Comparison of ENCODE assay signal across 10 mouse cellular contexts in genomic region chr11:25313879-25314278, GRCm38 (mm10).
A peak's percentile ranks its signal among the peaks of the same experiment; 100 is the strongest.
DNase-seq lines count a peak whose midpoint lies in the region; ATAC-seq and TF ChIP-seq lines count a peak whose summit lies in the region.
"Had no signal": no experiment of that assay in that cellular context is flagged by ENCODE, and none has a peak within 500 bp of the region (broad histone marks: within the 10 kb centered on the region; RNA-seq: fewer than 3 reads in every experiment).

No protein-coding gene starts in this region.

- H3K36me3 ChIP-seq in forebrain, embryonic 14.5 days (ENCODE audit: control insufficient read depth, insufficient read depth, low read length): no peaks in the 10 kb centered on the region
- H3K36me3 ChIP-seq in limb, embryonic 14.5 days (ENCODE audit: control insufficient read depth, insufficient read depth, low read length): no peaks in the 10 kb centered on the region
- no peaks in the 10 kb centered on the region for H3K36me3 ChIP-seq in neural tube, embryonic 13.5 days
- H3K36me3 ChIP-seq in intestine, embryonic 16.5 days (ENCODE audit: control insufficient read depth, insufficient read depth, low read length): no peaks in the 10 kb centered on the region

- ATAC-seq in forebrain, embryonic 14.5 days: peak; percentile 86
- no peak for ATAC-seq in limb, embryonic 14.5 days (ENCODE audit: low FRiP score, low read depth)
- ATAC-seq in neural tube, embryonic 13.5 days (ENCODE audit: low read depth): peak; percentile 75; the same call in 1 of the 2 replicates
- ATAC-seq in intestine, embryonic 16.5 days: no peak
- ATAC-seq: liver, postnatal 0 days had no signal

- peaks cover 9% of the 10 kb centered on the region; the same call in 1 of the 2 replicates for H3K4me1 ChIP-seq in forebrain, embryonic 14.5 days (ENCODE audit: control insufficient read depth, insufficient read depth, low read length)
- H3K4me1 ChIP-seq in limb, embryonic 14.5 days (ENCODE audit: control insufficient read depth, insufficient read depth, low read length): peaks cover 8% of the 10 kb centered on the region
- peaks cover 20% of the 10 kb centered on the region for H3K4me1 ChIP-seq in neural tube, embryonic 13.5 days (replicated peaks)
- no peaks in the 10 kb centered on the region for H3K4me1 ChIP-seq in intestine, embryonic 16.5 days (ENCODE audit: control insufficient read depth, insufficient read depth, low read length)

- DNase-seq in left cerebral cortex, adult 2 months (ENCODE audit: extremely low spot score in 1 of 2, low spot score in 2 of 2): no peak
- DNase-seq in left cerebral cortex, postnatal 14 days (ENCODE audit: low spot score in 2 of 2): no peak
- peak; percentile 73 for DNase-seq in forebrain, embryonic 14.5 days (ENCODE audit: low spot score)
- peak; percentile 37 for DNase-seq in limb, embryonic 14.5 days (ENCODE audit: low spot score)
- DNase-seq in B cell, adult 2 months: no peak
- DNase-seq: cerebellum, postnatal 25 days; heart, postnatal 10 days; liver, postnatal 0 days had no signal

- peak overlapping the region; percentile 23; the same call in 1 of the 2 replicates for H3K4me3 ChIP-seq in left cerebral cortex, adult 2 months
- no peak overlapping the region for H3K4me3 ChIP-seq in forebrain, embryonic 14.5 days (ENCODE audit: low read depth, low read length)
- no peak overlapping the region for H3K4me3 ChIP-seq in limb, embryonic 14.5 days (replicated peaks; ENCODE audit: low read length)
- no peak overlapping the region for H3K4me3 ChIP-seq in neural tube, embryonic 13.5 days
- no peak overlapping the region for H3K4me3 ChIP-seq in intestine, embryonic 16.5 days (ENCODE audit: low read length)

- 9% methylated on average over 8 of the region's 8 CpGs for WGBS in forebrain, embryonic 14.5 days
- 12% methylated on average over 8 of the region's 8 CpGs for WGBS in limb, embryonic 14.5 days
- 6% methylated on average over 8 of the region's 8 CpGs for WGBS in neural tube, embryonic 13.5 days
- 53% methylated on average over 8 of the region's 8 CpGs for WGBS in intestine, embryonic 16.5 days

- peak overlapping the region; percentile 33; the same call in 1 of the 2 replicates for H3K9ac ChIP-seq in forebrain, embryonic 14.5 days (ENCODE audit: low read length)
- no peak overlapping the region for H3K9ac ChIP-seq in limb, embryonic 14.5 days (ENCODE audit: low read depth, low read length, severe bottlenecking)
- no peak overlapping the region for H3K9ac ChIP-seq in neural tube, embryonic 13.5 days
- H3K9ac ChIP-seq in intestine, embryonic 16.5 days (ENCODE audit: low read depth, low read length): no peak overlapping the region
- H3K9ac ChIP-seq: liver, postnatal 0 days had no signal

- H3K4me2 ChIP-seq in forebrain, embryonic 14.5 days (ENCODE audit: low read length): no peak overlapping the region; the same call in 1 of the 2 replicates
- peak overlapping the region; percentile 13; the same call in 1 of the 2 replicates for H3K4me2 ChIP-seq in limb, embryonic 14.5 days (replicated peaks; ENCODE audit: low read depth, low read length, severe bottlenecking)
- H3K4me2 ChIP-seq in neural tube, embryonic 13.5 days: peak overlapping the region; percentile 36
- H3K4me2 ChIP-seq in intestine, embryonic 16.5 days (ENCODE audit: low read depth, low read length): no peak overlapping the region

- H3K9me3 ChIP-seq in forebrain, embryonic 14.5 days (replicated peaks; ENCODE audit: control insufficient read depth, low read length): no peaks in the 10 kb centered on the region
- no peaks in the 10 kb centered on the region for H3K9me3 ChIP-seq in limb, embryonic 14.5 days (ENCODE audit: control insufficient read depth, low read length)
- no peaks in the 10 kb centered on the region for H3K9me3 ChIP-seq in neural tube, embryonic 13.5 days
- no peaks in the 10 kb centered on the region for H3K9me3 ChIP-seq in intestine, embryonic 16.5 days (ENCODE audit: control insufficient read depth, low read length)

- no peaks in the 10 kb centered on the region for H3K27me3 ChIP-seq in forebrain, embryonic 14.5 days (replicated peaks; ENCODE audit: control insufficient read depth, insufficient read depth, low read length)
- no peaks in the 10 kb centered on the region for H3K27me3 ChIP-seq in limb, embryonic 14.5 days (ENCODE audit: control insufficient read depth, insufficient read depth, low read length)
- no peaks in the 10 kb centered on the region for H3K27me3 ChIP-seq in neural tube, embryonic 13.5 days
- no peaks in the 10 kb centered on the region for H3K27me3 ChIP-seq in intestine, embryonic 16.5 days (replicated peaks; ENCODE audit: control insufficient read depth, insufficient read depth, low read length)

- intact Hi-C loops in left cerebral cortex, adult 2 months (cut with DNase I): loop anchor here (2.0 to 10.0 kb wide), 7 partner anchors 43 to 1661 kb away; no protein-coding TSS in a partner anchor
- intact Hi-C loops in left cerebral cortex, postnatal 14 days (cut with DNase I): no loop called here

- TF ChIP-seq CTCF in left cerebral cortex, adult 2 months (IDR thresholded peaks at IDR 0.05): no peak

- no peak for TF ChIP-seq POLR2A in limb, embryonic 14.5 days (IDR thresholded peaks at IDR 0.05; ENCODE audit: borderline replicate concordance, extremely low read depth, insufficient read depth, insufficient read length)

- peak overlapping the region; percentile 69 for H3K27ac ChIP-seq in left cerebral cortex, adult 2 months
- no peak overlapping the region for H3K27ac ChIP-seq in forebrain, embryonic 14.5 days (ENCODE audit: low read depth, low read length)
- no peak overlapping the region for H3K27ac ChIP-seq in limb, embryonic 14.5 days (replicated peaks; ENCODE audit: low read depth, low read length)
- peak overlapping the region; percentile 29; the same call in 1 of the 2 replicates for H3K27ac ChIP-seq in neural tube, embryonic 13.5 days (replicated peaks)
- no peak overlapping the region for H3K27ac ChIP-seq in intestine, embryonic 16.5 days (ENCODE audit: low read length)

Comparison
In these comparisons a context has a peak if more than half of its experiments do, and no peak if none do; other contexts are left out.
1. DNase-seq: peak in forebrain, embryonic 14.5 days (single experiment) and limb, embryonic 14.5 days (single experiment); none in left cerebral cortex, adult 2 months (0 of 2), left cerebral cortex, postnatal 14 days (0 of 2) and B cell, adult 2 months (0 of 2).
2. H3K27ac ChIP-seq: peak in left cerebral cortex, adult 2 months (single experiment) and neural tube, embryonic 13.5 days (single experiment); none in forebrain, embryonic 14.5 days (single experiment), limb, embryonic 14.5 days (single experiment) and intestine, embryonic 16.5 days (single experiment).
3. ATAC-seq: peak in forebrain, embryonic 14.5 days (single experiment) and neural tube, embryonic 13.5 days (single experiment); none in limb, embryonic 14.5 days (single experiment) and intestine, embryonic 16.5 days (single experiment).
4. H3K4me2 ChIP-seq: peak in limb, embryonic 14.5 days (single experiment) and neural tube, embryonic 13.5 days (single experiment); none in forebrain, embryonic 14.5 days (single experiment) and intestine, embryonic 16.5 days (single experiment).